Mouse (Mus musculus): ENCODE measurements around the gene Bahcc1.
A peak's percentile ranks its signal among the peaks of the same experiment; 100 is the strongest.

Gene Bahcc1

GRCm38 (mm10) chr11:120232230-120233097, at the start of gene Bahcc1:
Gene Bahcc1 (plus strand): TSS chr11:120232947.
- peak; percentile 100 for DNase-seq (ENCODE audit: low spot score in 2 of 2)

- DNase-seq (ENCODE audit: low spot score in 2 of 2) = no peak
Observed at GRCm38 (mm10) chr11:120183180-120183579, 49.6 kb upstream of the Bahcc1 start.

GRCm38 (mm10) chr11:120183708-120184107, 49.0 kb upstream of the Bahcc1 start:
- DNase-seq (ENCODE audit: low spot score in 2 of 2) = no peak

GRCm38 (mm10) chr11:120184371-120185315, 48.1 kb upstream of the Bahcc1 start:
- peak; percentile 46 to 59 for DNase-seq (ENCODE audit: low spot score in 2 of 2)

GRCm38 (mm10) chr11:120185316-120186141, 47.2 kb upstream of the Bahcc1 start:
- peak; percentile 56 to 59 for DNase-seq (ENCODE audit: low spot score in 2 of 2)

GRCm38 (mm10) chr11:120186145-120186740, 46.5 kb upstream of the Bahcc1 start:
- DNase-seq (ENCODE audit: low spot score in 2 of 2) = no peak

GRCm38 (mm10) chr11:120186821-120187235, 45.9 kb upstream of the Bahcc1 start:
- peak in 1 of 2 experiments; percentile 60 for DNase-seq (ENCODE audit: low spot score in 2 of 2)

GRCm38 (mm10) chr11:120187236-120188101, 45.3 kb upstream of the Bahcc1 start:
- DNase-seq (ENCODE audit: low spot score in 2 of 2) = peak in 1 of 2 experiments; percentile 58

- DNase-seq (ENCODE audit: low spot score in 2 of 2) = peak in 1 of 2 experiments; percentile 61
Observed at GRCm38 (mm10) chr11:120188102-120188480, 44.7 kb upstream of the Bahcc1 start.

- peak in 1 of 2 experiments; percentile 59 for DNase-seq (ENCODE audit: low spot score in 2 of 2)
Observed at GRCm38 (mm10) chr11:120188481-120189441, 44.0 kb upstream of the Bahcc1 start.

GRCm38 (mm10) chr11:120189459-120190312, 43.1 kb upstream of the Bahcc1 start:
- DNase-seq (ENCODE audit: low spot score in 2 of 2) = peak; percentile 98 to 99

- no peak for DNase-seq (ENCODE audit: low spot score in 2 of 2)
Observed at GRCm38 (mm10) chr11:120190526-120191412, 42.0 kb upstream of the Bahcc1 start.

GRCm38 (mm10) chr11:120198831-120199230, 33.9 kb upstream of the Bahcc1 start:
- no peak for DNase-seq (ENCODE audit: low spot score in 2 of 2)

GRCm38 (mm10) chr11:120199766-120200165, 33.0 kb upstream of the Bahcc1 start:
- peak in 1 of 2 experiments; percentile 58 for DNase-seq (ENCODE audit: low spot score in 2 of 2)

- no peak for DNase-seq (ENCODE audit: low spot score in 2 of 2)
Observed at GRCm38 (mm10) chr11:120200621-120201020, 32.1 kb upstream of the Bahcc1 start.

- DNase-seq (ENCODE audit: low spot score in 2 of 2) = no peak
Observed at GRCm38 (mm10) chr11:120204200-120204599, 28.5 kb upstream of the Bahcc1 start.

Data from urinary bladder, postnatal 4 days (tissue).